Mouse (Mus musculus): Measurements from ENCODE around the gene Abcf3.

The Abcf3 gene

GRCm38 (mm10) chr16:20548096-20548948 lies at the start of gene Abcf3:
TSS of gene Abcf3 (plus strand) at chr16:20548577.
- DNase-seq (ENCODE audit: low spot score), result peak; percentile 99

- DNase-seq (ENCODE audit: low spot score), result peak; percentile 91
Observed at GRCm38 (mm10) chr16:20498677-20499475, 49.5 kb upstream of the Abcf3 start, which contains the start of gene Eif2b5. TSS of gene Eif2b5 (plus strand) at chr16:20498817.

GRCm38 (mm10) chr16:20506000-20506399 lies 42.4 kb upstream of the Abcf3 start:
- DNase-seq (ENCODE audit: low spot score), result no peak

- no peak for DNase-seq (ENCODE audit: low spot score)
Observed at GRCm38 (mm10) chr16:20509349-20509748, 39.0 kb upstream of the Abcf3 start.

- no peak for DNase-seq (ENCODE audit: low spot score)
Observed at GRCm38 (mm10) chr16:20511277-20511847, 37.0 kb upstream of the Abcf3 start.

GRCm38 (mm10) chr16:20516032-20516431 lies 32.3 kb upstream of the Abcf3 start:
- no peak for DNase-seq (ENCODE audit: low spot score)

- peak; percentile 67 for DNase-seq (ENCODE audit: low spot score)
Observed at GRCm38 (mm10) chr16:20516726-20517201, 31.6 kb upstream of the Abcf3 start, which contains the start of gene Dvl3. TSS of gene Dvl3 (plus strand) at chr16:20516982.

- DNase-seq (ENCODE audit: low spot score), result peak; percentile 31
Observed at GRCm38 (mm10) chr16:20517216-20517615, 31.2 kb upstream of the Abcf3 start.

GRCm38 (mm10) chr16:20517701-20518374 lies 30.5 kb upstream of the Abcf3 start:
- DNase-seq (ENCODE audit: low spot score), result no peak

- no peak for DNase-seq (ENCODE audit: low spot score)
Observed at GRCm38 (mm10) chr16:20523886-20524285, 24.5 kb upstream of the Abcf3 start.

- DNase-seq (ENCODE audit: low spot score), result no peak
Observed at GRCm38 (mm10) chr16:20528779-20529178, 19.6 kb upstream of the Abcf3 start.

- DNase-seq (ENCODE audit: low spot score), result no peak
Observed at GRCm38 (mm10) chr16:20529375-20529774, 19.0 kb upstream of the Abcf3 start.

GRCm38 (mm10) chr16:20530941-20531340 lies 17.4 kb upstream of the Abcf3 start:
- no peak for DNase-seq (ENCODE audit: low spot score)

- DNase-seq (ENCODE audit: low spot score), result no peak
Observed at GRCm38 (mm10) chr16:20534617-20535295, 13.6 kb upstream of the Abcf3 start.

- peak; percentile 97 for DNase-seq (ENCODE audit: low spot score)
Observed at GRCm38 (mm10) chr16:20535296-20536080, 12.9 kb upstream of the Abcf3 start, which contains the start of gene Ap2m1. TSS of gene Ap2m1 (plus strand) at chr16:20535478.

GRCm38 (mm10) chr16:20536081-20536665 lies 12.2 kb upstream of the Abcf3 start:
- DNase-seq (ENCODE audit: low spot score), result no peak

GRCm38 (mm10) chr16:20537071-20537471 lies 11.3 kb upstream of the Abcf3 start:
- DNase-seq (ENCODE audit: low spot score), result no peak

- no peak for DNase-seq (ENCODE audit: low spot score)
Observed at GRCm38 (mm10) chr16:20537601-20538320, 10.6 kb upstream of the Abcf3 start.

GRCm38 (mm10) chr16:20539649-20540048 lies 8.7 kb upstream of the Abcf3 start:
- no peak for DNase-seq (ENCODE audit: low spot score)

Data from T-cell, adult 2 months (primary cell).